Comparison of ENCODE assay signal across 30 mouse cellular contexts in the genomic region with DNA sequence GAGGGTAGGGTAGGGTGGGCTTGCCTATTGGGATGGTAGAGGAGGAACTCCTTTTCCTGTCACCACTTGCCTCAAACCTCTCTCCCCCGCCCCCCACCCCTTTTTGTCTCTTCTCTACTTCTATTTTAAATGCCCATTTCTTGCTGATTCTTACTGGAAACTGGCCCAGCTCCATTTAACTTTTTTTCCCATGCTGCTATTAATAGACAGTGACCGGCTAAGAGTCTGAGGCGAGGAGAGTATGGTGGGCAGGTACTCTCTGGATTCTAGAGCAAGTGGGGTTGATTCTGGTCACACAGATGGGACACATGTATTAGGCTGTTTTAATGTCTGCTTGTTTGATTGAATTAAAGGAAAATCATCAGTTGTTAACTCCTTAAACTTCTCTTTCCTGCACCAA.
DNase-seq lines count a peak whose midpoint lies in the region; ATAC-seq and TF ChIP-seq lines count a peak whose summit lies in the region.
"Had no signal": no experiment of that assay in that cellular context is flagged by ENCODE, and none has a peak within 500 bp of the region (broad histone marks: within the 10 kb centered on the region; RNA-seq: fewer than 3 reads in every experiment).

No protein-coding gene starts in this region.

- H3K9ac ChIP-seq in midbrain, embryonic 14.5 days (replicated peaks; ENCODE audit: low read length): no peak overlapping the region
- H3K9ac ChIP-seq: embryonic facial prominence, embryonic 12.5 days; forebrain, embryonic 15.5 days; hindbrain, embryonic 12.5 days; intestine, embryonic 15.5 days; limb, embryonic 15.5 days; liver, embryonic 13.5 days; neural tube, embryonic 13.5 days had no signal

- H3K36me3 ChIP-seq in heart, embryonic 10.5 days: no peaks in the 10 kb centered on the region
- no peaks in the 10 kb centered on the region for H3K36me3 ChIP-seq in myocyte (ENCODE audit: control insufficient read depth, insufficient read depth)
- H3K36me3 ChIP-seq in midbrain, embryonic 14.5 days (ENCODE audit: control insufficient read depth, insufficient read depth, low read length): no peaks in the 10 kb centered on the region
- H3K36me3 ChIP-seq: embryonic facial prominence, embryonic 12.5 days; forebrain, embryonic 10.5 days; forebrain, embryonic 15.5 days; hindbrain, embryonic 12.5 days; intestine, embryonic 15.5 days; limb, embryonic 15.5 days; liver, embryonic 13.5 days; neural tube, embryonic 13.5 days had no signal

- no peak for ATAC-seq in midbrain, embryonic 14.5 days (ENCODE audit: low FRiP score, low TSS enrichment)
- ATAC-seq: activated CD4-positive, CD25-positive, alpha-beta regulatory T cell, adult 4 months; forebrain, embryonic 15.5 days; hindbrain, postnatal 0 days; intestine, embryonic 15.5 days; lung, postnatal 0 days had no signal

- no peaks in the 10 kb centered on the region for H3K79me2 ChIP-seq in myocyte (ENCODE audit: control insufficient read depth, insufficient read depth)

- no peak overlapping the region for H3ac ChIP-seq in myocyte (ENCODE audit: control insufficient read depth, insufficient read length)

- intact Hi-C loops in heart, postnatal 10 days (cut with DNase I): no loop called here

- H3K4me1 ChIP-seq in heart, embryonic 10.5 days: peaks cover 43% of the 10 kb centered on the region
- H3K4me1 ChIP-seq in midbrain, embryonic 14.5 days (ENCODE audit: control insufficient read depth, insufficient read depth, low read length): no peaks in the 10 kb centered on the region

- H3K4me3 ChIP-seq in heart, embryonic 10.5 days: no peak overlapping the region
- no peak overlapping the region for H3K4me3 ChIP-seq in myocyte
- no peak overlapping the region for H3K4me3 ChIP-seq in midbrain, embryonic 14.5 days (replicated peaks; ENCODE audit: low read depth, low read length)
- H3K4me3 ChIP-seq: embryonic facial prominence, embryonic 12.5 days; forebrain, embryonic 10.5 days; forebrain, embryonic 15.5 days; hindbrain, embryonic 12.5 days; intestine, embryonic 15.5 days; limb, embryonic 15.5 days; liver, embryonic 13.5 days; neural tube, embryonic 13.5 days had no signal

- peak overlapping the region; percentile 46 for H3K4me2 ChIP-seq in myocyte (ENCODE audit: low read depth)
- H3K4me2 ChIP-seq in midbrain, embryonic 14.5 days (ENCODE audit: low read length): no peak overlapping the region
- H3K4me2 ChIP-seq: embryonic facial prominence, embryonic 12.5 days; forebrain, embryonic 15.5 days; heart, embryonic 11.5 days; hindbrain, embryonic 12.5 days; intestine, embryonic 15.5 days; limb, embryonic 15.5 days; liver, embryonic 13.5 days; midbrain, embryonic 11.5 days; neural tube, embryonic 13.5 days had no signal

- TF ChIP-seq POLR2A in myocyte (IDR thresholded peaks at IDR 0.05; ENCODE audit: insufficient read length, low read depth): no peak

- DNase-seq in heart, embryonic 10.5 days (ENCODE audit: low spot score): no peak
- no peak for DNase-seq in heart, postnatal 10 days
- DNase-seq in 3T3-L1 (ENCODE audit: low read depth, low spot score) (peak; percentile 45), adipocyte (ENCODE audit: low spot score) (peak; percentile 72)
- no peak for DNase-seq in midbrain, embryonic 14.5 days
- DNase-seq in spleen, postnatal 14 days (ENCODE audit: low spot score in 2 of 2): no peak
- DNase-seq: adrenal gland, adult 8-10 months; cerebellum, adult 9-10 months; embryo, embryonic 11 days; gastrocnemius, postnatal 10 days; heart, postnatal 36 days; kidney, adult 2 months; kidney, postnatal 4 days; left cerebral cortex, postnatal 4 days; liver, embryonic 13.5 days; lung, adult 18-20 months had no signal

- WGBS in heart, embryonic 10.5 days: 58% methylated on average over 3 of the region's 3 CpGs
- 95% methylated on average over 3 of the region's 3 CpGs for WGBS in midbrain, embryonic 14.5 days

- H3K27ac ChIP-seq in heart, embryonic 10.5 days: peak overlapping the region; percentile 29; the same call in 1 of the 2 replicates
- no peak overlapping the region for H3K27ac ChIP-seq in midbrain, embryonic 14.5 days (replicated peaks; ENCODE audit: low read depth, low read length)
- H3K27ac ChIP-seq: forebrain, embryonic 10.5 days; forebrain, embryonic 15.5 days; hindbrain, postnatal 0 days; intestine, embryonic 15.5 days; kidney, postnatal 0 days; liver, embryonic 13.5 days; neural tube, embryonic 13.5 days had no signal

- no peaks in the 10 kb centered on the region for H3K27me3 ChIP-seq in heart, embryonic 10.5 days (ENCODE audit: insufficient read depth, poor library complexity, severe bottlenecking)
- H3K27me3 ChIP-seq in myocyte (ENCODE audit: control insufficient read depth, insufficient read depth, insufficient read length): no peaks in the 10 kb centered on the region
- no peaks in the 10 kb centered on the region for H3K27me3 ChIP-seq in midbrain, embryonic 14.5 days (ENCODE audit: control insufficient read depth, insufficient read depth, low read length)
- H3K27me3 ChIP-seq: embryonic facial prominence, embryonic 12.5 days; forebrain, embryonic 15.5 days; hindbrain, embryonic 12.5 days; intestine, embryonic 15.5 days; limb, embryonic 15.5 days; liver, embryonic 13.5 days; neural tube, embryonic 13.5 days had no signal

- H3K9me3 ChIP-seq in heart, embryonic 10.5 days: no peaks in the 10 kb centered on the region
- no peaks in the 10 kb centered on the region for H3K9me3 ChIP-seq in midbrain, embryonic 14.5 days (ENCODE audit: control insufficient read depth, low read length)
- H3K9me3 ChIP-seq: embryonic facial prominence, embryonic 12.5 days; forebrain, embryonic 10.5 days; forebrain, embryonic 15.5 days; hindbrain, embryonic 12.5 days; intestine, embryonic 15.5 days; limb, embryonic 15.5 days; liver, embryonic 13.5 days; neural tube, embryonic 13.5 days had no signal

TF ChIP-seq in myocyte, 11 proteins besides CTCF, POLR2A, EP300 and RAD21:
- TF ChIP-seq SRF (IDR thresholded peaks at IDR 0.05; ENCODE audit: control insufficient read depth, insufficient read length, low read depth): no peak
- TF ChIP-seq MYOD1 (IDR thresholded peaks at IDR 0.05; ENCODE audit: control insufficient read depth in 1 of 3, insufficient read length in 2 of 3, low read depth in 2 of 3): no peak
TF ChIP-seq in myocyte: peak in this region for 0.

Comparison
In these comparisons a context has a peak if more than half of its experiments do, and no peak if none do; other contexts are left out.
1. DNase-seq: peak in 3T3-L1 (single experiment) and adipocyte (single experiment); none in heart, embryonic 10.5 days (single experiment), heart, postnatal 10 days (0 of 2), midbrain, embryonic 14.5 days (single experiment) and spleen, postnatal 14 days (0 of 2).